Mouse (Mus musculus): ENCODE measurements around the gene Fmo2.
A peak's percentile ranks its signal among the peaks of the same experiment; 100 is the strongest.

The Fmo2 gene

GRCm38 (mm10) chr1:162847554-162847953 lies 51.0 kb downstream of the Fmo2 start:
- no peak for DNase-seq (ENCODE audit: low spot score)

- DNase-seq (ENCODE audit: low spot score), result no peak
These were observed 58.3 kb downstream of the Fmo2 start for GRCm38 (mm10) chr1:162840211-162840610.

- no peak for DNase-seq (ENCODE audit: low spot score)
These were observed 59.5 kb downstream of the Fmo2 start for GRCm38 (mm10) chr1:162838976-162839375.

- DNase-seq (ENCODE audit: low spot score), result no peak
These were observed 64.2 kb downstream of the Fmo2 start for GRCm38 (mm10) chr1:162834342-162834741.

GRCm38 (mm10) chr1:162832574-162832953 lies 66.0 kb downstream of the Fmo2 start:
- no peak for DNase-seq (ENCODE audit: low spot score)

GRCm38 (mm10) chr1:162831838-162832573 lies 66.5 kb downstream of the Fmo2 start:
- DNase-seq (ENCODE audit: low spot score), result peak; percentile 86

Measured in embryo, embryonic 10 days (tissue).